Mouse (Mus musculus) cerebellum, adult 11 months (tissue): ENCODE data around the gene Nsd2.
"Not testable (repeated sequence)": the region's sequence is repeated elsewhere in the genome, so short reads cannot be mapped to it uniquely, and the experiment has no call there.

ENCODE experiments used
- DNase-seq: peaks from one replicate; pipeline ENCODE4 v3.0.0; 2022

Gene Nsd2

DNA sequence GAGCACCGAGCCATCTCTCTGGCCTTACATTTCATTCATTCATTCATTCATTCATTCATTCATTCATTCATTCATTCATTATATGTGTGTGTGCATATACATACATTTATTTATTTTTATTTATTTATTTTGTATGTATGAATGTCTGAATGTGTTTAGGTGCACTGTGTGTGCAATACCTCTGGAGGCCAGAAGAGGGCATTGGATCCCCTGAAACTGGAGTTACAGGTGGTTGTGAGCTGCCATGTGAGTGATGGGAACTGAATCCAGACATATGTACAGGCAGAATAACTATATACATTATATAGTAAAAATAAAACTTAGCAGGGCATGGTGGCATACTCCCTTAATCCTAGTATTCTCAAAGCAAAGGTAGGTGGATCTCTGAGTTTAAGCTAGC, 32.6 kb downstream of the Nsd2 start:
- DNase-seq = no peak

DNA sequence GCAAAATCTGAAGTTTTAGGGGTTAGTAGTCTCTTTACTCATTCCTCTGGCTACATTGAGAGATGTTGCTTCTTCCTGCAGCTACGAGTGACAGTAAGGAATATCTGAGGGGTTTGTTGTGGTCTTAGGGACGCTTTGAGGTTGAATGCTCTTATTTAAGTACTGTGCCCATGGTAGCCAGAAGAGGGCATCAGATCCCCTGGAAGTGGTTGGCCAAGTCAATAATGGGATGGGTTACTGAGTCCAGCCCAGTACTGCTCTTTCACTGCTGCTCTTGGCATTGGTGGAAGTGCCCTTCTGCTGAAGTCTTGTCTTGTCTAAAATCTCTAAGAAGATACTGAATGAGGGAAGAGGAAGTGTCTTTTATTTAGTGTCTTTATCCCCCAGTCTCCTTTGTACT, 33.5 kb downstream of the Nsd2 start:
- no peak for DNase-seq

DNA sequence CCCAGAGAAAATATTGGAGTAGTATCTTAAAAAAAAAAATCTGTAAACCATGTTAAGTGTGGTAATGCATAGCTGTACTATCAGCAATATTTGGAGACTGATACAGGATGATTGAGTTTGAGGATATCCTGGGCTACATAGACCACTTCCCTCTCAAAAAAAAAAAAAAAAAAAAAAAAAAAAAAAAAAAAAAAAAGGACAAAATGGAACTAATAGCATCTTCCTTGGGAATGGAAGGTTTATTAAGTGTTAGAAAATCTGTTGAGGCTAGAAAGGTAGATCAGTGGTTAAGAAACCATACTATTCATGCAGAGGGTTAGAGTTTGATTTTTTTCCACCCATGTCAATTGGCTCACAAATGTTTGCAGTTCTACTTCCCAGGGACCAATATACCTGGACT, 37.2 kb downstream of the Nsd2 start:
- DNase-seq = no peak

DNA sequence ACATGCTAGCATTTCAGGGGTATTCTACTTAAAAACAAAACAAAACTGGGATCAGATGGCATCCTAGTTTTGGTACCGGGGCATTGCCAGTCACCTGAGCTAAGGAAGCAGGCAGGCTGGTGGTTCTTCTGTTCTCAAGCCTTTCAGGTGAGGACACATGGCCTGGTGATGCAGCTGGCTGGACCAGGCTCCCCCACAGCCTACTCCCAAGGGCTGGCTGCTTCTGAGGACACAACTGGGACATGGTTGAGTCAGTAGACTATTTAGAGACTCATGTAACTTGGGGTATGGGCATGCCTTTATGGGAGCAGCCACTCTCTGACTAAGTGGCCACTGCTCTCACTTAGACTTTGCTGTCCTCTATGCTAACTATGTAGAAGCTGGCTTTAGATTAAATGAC, 54.9 kb downstream of the Nsd2 start:
- DNase-seq = no peak

DNA sequence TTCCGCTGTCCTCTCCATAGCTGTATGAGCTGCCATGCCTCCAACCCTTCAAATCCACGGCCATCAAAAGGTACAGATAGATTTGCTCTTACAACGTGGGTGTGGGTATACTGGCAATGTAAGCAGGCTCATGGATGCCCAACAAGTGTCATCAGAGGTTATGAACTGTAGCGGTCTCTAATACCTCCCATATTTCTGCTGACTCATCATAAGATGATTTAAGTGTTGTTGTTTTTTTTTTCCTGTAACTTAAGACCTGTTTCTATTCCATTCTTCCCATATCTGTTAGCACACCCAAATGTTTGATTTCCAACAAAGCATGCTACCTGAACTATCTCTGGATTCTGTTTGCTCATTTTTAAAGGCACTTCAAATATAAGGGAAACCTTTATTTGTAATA, 60.6 kb downstream of the Nsd2 start:
- DNase-seq = no peak

DNA sequence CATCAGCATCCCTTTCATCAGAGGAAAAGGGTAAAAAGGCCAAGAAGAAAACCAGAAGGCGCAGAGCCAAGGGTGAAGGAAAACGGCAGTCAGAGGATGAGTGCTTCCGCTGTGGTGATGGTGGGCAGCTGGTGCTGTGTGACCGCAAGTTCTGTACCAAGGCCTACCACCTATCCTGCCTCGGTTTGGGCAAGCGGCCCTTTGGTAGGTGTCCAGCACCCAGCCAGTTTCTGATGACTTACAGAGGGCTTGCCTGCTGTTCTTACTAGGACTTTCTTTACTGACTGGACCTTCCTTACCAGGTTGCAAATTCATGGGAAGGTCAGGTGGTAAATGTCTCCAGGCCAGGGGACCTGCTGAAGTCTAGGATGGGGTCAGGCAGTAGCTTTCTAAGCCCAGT, 72.9 kb downstream of the Nsd2 start:
- no peak for DNase-seq

DNA sequence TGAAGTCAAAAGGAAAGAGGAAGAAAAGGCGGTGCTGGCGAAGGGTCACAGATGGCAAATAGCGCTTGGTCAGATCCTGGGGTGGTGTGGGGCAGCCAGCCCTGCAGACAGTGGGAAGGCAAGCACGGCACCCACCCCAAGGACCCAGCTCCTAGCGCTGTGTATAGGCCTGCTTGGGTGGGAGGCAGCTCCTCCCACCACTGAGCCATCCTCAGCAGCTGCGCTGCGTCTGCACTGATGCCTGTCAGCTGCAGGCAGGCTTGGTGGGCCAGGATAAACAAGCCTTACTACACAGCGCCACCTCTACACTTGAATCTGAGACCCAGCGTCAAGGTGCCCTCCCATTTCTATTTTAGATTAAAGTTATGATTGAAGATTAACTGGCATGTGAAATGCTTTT, 74.6 kb downstream of the Nsd2 start:
- DNase-seq = no peak

DNA sequence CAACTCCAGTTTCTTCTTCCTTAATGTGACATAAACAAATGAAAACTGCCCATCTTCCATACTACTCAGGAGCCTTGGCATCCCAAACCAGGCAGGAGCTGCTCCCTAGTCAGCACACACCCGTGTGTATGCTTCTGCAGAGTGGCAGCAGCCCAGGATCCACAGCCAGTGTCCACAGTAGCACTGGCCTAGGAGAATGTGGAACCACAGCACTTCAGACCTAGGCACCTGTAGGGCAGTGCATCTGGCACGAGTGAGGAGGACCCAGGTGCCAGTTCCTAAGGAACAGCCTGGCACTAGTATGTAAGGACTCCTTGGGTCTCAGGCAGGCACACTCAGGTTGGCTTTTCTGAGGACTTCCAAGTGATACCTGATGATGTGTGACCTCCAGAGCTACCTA, 76.6 kb downstream of the Nsd2 start:
- DNase-seq = no peak

DNA sequence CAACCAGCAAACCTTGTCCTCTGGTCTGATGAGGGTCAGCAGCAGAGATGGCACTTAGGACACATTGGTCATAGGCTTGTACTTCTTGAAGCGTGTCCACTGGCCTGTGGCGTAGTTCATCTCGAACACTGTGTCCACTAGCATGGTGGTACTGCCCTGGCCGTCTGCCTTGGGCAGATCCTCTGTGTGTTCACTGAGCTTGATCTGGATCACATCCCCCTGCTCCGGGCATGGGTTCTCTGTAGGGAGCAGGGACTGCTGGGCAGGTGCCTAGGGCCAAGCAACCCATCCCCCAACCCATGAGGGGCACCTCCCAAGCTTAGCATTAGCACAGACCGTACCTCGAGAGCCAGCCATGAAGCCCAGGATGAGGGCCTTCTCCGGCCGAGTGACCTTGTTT, 78.1 kb downstream of the Nsd2 start:
- no peak for DNase-seq

DNA sequence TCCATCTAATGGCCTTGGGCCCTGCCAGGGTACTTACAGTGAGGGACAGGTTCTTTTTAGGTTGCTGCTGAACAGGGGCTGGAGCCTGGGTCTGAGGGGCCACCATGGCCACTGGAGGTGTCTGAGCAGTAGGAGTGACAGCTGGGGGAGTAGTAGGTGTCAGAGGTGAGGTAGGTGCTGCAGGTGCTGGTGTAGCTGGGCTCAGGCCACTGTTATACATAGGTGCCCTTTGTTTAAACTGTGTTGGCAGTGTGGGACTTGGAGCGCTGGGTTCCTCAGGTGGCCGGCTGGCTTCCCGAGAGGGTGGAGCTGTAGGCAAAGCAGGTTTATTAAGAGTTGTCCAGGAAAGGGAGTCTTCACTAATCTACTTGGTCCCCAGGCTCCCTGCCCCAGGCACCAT, 78.7 kb downstream of the Nsd2 start:
- no peak for DNase-seq

DNA sequence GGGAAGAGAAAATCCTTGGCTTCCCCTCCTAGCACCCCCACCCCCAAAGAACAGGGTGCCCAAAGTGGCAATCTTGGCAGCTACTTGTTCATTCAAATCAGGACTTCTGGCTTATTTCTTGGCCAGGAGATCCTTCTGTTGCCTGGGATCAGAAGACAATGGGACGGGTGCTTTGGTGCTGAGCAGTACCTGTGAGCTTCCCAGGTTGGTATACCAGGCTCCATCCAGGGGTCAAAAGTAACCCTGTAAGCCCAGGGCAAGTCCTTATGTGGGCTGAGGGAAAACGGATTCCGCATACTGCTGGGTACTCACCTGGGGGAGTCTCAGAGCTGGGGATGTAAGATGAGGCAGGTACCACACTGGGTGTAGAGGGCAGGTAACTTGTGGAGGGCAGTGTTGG, 79.6 kb downstream of the Nsd2 start:
- no peak for DNase-seq

DNA sequence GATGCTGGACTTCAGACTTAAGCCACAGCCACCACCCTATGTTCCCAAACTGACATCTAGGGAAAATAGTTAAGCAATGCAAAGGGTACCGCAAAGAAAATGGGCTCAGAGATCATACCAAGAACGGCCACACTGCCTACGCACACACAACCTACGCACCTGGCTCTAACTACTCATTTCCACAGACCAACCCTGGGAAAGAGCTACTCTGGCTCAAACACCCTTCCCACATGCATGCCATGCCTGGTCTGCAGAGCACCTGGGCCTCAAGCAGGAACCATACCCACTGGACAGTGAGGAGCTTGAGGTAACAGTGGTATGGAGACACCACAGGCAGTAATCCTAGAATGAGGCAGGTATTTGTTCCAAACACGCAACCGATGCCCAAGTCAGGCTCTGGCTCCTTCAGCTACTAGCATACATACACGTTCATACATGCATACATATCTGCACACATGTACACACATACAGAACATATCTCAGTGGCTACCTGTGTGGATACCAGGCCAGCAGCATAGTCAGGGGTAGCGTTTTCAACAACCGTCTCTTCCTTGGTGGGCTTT, 80.3 kb downstream of the Nsd2 start:
- DNase-seq = no peak

DNA sequence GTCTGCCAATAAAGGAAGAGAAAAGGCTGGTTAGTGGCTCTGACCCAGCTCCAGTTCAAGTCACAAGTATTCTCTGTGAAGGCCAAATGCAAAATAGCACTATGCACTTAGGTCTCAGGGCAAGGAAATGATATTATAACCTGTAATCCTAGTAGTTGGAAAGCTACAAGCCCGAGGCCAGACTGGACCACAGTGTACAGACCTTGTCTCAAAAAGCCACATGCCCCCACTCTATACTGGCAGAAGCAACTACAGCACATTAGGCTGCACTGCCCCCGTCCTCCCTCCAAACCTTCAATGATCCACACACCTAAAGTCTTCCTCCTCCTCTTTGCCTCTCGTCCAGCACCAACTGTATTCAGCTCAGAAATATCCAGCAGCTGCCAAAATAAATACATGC, 80.8 kb downstream of the Nsd2 start:
- DNase-seq = no peak

DNA sequence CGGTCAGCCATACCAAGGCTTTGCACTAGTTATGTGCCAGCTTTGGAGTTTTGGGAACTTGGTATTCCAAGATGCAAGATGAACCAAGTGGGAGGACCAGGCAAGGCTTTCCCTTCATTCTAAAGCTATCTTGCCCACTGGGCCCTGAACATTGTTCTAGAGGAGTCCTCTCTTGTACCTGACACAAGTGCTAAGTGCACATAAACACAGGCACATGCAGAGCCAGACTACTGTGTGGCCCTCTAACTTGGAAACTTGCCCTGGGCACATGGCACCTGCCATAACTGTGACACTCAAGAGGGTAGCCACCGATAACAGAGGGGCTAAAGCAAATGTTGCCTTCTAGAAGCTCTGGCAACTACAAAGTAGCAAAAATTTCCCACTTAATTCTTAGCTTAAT, 82.2 kb downstream of the Nsd2 start:
- no peak for DNase-seq

DNA sequence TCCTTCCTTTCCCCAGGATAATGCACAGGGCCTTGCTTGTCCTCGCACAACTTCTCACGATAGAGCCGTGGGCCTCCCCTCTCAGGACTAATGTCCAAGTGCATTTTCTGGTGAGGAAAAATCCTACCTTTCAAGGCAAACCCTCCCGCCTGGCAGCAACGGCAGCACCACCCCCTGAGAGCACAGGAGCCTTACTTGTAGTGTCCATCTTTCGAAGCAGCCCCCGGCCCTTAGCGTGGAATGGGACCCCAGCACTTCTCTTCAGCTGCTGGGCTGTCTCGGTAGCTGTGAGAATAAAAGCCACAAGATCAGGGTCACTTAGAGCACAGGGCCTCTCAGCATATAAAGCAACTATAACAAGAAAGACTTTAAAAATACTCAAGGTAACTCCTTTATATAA, 82.7 kb downstream of the Nsd2 start:
- no peak for DNase-seq

DNA sequence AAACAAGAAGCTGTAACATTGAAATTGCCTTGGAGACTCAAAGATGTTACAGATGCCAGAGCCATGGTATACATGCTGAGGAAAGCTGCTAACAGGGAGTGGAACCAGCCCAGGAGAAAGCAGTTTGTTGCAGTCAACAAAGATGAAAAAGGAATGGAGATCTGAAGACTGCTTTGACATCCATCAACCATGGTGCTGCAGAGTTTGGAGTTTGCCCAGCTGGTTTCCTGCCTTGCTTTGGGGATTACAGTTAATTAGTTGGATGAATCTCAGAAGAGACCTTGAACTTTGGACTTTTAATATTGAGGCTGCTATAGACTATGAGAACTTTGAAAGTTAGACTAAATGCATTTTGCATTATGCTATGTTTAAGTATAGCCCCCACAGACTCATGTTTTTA, 94.5 kb downstream of the Nsd2 start:
- DNase-seq = not testable (repeated sequence)

DNA sequence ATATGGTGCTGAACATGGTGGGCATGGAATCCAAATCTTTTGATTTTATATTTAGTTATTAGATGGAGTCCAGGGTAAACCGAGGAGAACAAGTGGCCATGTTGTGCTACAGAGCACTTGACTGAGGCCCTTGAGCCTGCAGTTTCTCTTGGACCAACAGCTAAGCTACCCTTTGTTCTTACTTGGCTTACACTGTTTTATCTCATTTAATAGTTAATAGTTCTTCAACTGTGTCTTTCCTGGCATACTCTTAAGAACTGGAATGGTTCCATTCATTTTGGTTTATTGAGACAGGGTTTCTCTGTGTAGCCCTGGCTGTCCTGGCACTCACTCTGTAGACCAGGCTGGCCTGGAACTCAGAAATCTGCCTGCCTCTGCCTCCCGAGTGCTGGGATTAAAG, 96.1 kb downstream of the Nsd2 start:
- not testable (repeated sequence) for DNase-seq

DNA sequence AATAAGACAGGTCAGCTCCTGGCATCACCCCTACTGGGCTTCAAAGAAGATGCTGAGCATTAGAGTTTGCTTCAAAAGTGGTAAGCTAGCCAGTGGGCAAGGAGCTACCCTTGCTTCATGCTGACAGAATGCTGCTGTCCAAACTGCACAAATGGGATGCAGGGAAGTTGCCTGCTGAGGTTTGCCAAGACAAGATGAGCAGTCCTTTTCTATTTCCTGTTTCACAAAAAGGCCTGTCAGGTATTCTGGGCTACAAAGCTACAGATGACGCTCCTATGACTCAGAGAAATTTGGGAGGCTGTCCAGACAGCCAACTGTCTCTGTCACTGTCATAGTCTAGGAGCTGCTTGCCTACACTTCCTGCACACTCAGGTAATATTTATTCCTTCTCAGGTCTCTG, 98.9 kb downstream of the Nsd2 start:
- peak; percentile 62 for DNase-seq

DNA sequence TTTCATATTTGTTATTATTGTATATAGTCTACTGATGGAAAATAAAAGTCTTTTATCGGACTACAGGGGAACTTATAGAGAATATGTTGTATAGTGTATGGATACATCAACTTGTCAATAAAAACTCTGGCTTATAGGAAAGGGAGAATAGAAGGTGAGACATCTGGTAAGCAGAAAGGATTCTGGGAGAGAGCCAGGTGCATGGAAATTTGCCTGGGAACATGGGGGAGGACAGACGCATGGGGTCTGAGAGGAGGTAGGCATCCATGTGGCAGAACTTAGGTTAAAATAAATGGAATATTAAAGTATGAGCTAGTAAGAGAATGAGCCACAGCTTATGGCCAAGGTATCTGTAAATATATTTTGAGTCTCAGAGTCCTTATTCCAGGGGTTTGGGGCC, 99.5 kb downstream of the Nsd2 start:
- no peak for DNase-seq

DNA sequence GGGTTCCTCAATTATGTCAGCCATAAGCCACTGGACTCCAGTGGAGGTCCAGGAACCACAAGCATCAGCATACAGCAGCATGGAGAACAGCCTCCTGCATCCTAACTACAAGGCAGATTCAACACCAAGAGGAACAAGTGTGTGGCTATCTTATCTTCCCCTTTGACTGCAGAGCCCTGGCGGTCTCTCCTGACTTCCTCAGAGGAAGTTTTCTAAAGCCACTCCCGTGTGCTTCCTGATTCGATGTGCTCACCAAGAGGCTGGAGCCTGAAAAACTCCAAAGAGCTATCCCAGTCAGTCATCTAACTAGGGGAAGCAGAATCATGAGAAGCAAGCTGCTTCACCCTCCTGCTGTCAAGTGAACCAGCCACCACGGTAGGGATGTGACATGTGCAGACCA, 100.4 kb downstream of the Nsd2 start:
- no peak for DNase-seq

DNA sequence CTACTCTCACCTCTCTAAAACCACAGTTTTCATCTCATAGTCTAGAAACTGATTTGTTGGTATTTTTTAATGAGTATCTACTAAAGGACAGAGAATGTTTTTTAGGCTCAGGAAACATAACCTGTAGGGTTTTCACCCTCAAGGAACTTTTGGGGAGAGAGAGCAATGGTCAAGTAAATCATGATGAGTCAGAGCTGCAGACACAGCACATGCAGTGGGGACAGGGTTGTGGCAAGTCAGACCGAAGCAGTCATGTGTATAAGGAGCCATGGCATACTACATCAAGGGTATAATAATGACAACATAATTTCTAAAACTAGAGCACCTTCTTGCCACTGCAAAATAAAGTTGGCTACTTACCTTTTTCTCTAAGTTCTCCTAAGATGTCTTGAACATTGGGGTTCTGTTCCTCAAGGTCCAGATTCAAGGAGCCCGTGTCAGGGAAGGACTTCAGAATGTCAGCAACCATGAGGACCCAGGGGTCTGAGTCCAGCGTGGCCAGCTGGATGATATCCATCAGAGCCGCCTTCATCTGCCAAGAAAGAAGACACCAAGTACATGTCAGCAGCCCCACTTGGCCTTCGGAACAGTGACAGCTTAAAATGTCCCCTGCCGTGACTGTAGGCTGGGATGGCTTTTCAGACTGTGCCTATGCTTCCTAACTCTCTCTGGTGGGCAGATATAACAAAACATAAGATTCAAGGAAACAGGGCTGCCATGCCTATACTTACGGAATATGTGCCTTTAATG, 101.1 kb downstream of the Nsd2 start:
- no peak for DNase-seq

DNA sequence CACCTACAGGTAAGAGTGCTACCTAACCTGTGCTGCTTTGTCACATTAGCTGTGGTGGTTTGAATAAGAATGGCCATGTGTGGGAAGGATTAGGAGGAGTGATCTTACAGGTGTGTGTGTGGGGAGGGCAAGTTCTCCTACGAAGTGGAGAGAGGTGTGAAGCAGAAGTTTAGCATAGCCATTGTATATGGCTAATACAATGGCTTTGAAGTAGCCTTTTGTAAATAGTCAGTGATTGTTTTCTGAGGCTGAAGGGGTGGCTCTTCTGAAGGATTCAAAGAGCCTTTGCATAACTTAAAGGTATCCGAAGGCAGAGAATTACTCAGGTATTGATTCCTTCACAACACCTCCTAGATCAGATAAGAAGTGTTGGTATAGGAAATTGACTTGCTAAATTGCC, 102.0 kb downstream of the Nsd2 start:
- no peak for DNase-seq

DNA sequence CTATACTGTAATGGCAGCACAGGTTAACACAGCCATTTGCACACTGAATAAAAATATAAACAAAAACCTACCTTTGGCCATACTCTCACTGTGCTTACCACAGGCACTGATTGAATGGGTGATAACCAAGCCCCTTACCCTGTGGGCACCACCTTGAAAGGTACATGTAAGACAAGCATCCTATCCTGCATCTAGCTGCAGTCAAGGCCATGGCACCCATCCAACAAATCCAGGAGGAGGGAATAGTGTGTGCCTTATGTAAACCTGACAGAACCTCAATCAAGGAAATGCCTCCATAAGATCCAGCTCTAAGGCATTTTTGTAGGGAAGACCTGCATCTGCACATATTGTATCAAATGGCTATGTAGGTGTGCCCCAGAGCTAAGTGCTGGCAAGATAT, 105.6 kb downstream of the Nsd2 start:
- DNase-seq = no peak

DNA sequence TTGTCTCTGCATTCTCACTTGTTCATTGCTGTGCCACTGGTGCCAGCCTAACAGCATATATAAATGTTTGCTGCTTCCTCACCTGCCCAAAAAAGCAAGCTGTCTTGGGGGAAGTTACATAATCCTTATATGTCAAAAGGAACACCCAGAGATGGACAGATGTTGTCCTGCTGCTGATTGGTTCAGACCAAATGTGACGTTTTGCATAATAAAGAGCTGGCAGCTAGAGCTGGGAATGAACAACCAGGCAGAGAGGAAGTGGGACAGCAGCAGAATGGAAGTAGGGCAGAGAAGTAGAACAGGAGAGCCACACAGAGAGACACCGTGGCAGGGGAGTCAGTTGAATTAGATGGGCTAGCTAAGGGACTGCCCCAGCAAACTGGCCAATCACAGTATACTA, 111.9 kb downstream of the Nsd2 start:
- DNase-seq = no peak

DNA sequence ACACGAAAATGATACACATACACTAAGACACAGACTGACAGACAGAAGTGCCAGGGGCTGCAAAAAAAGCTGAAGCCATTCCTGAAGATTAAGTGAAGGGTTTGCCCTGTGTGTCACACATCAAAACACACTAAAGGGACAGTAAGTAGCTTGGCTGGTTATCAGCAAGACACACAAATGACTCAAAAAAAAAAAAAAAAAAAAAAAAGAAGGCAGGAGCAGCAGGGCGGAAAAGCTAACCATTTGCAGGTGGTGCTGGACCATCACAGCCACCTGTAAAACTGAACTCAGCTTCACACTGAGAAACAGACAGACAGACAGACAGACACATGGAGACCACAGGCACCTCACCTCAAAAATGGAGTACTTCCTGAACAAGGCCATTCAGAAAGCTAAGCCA, 113.6 kb downstream of the Nsd2 start:
- DNase-seq = no peak
